18 mouse cellular contexts compared by ENCODE assay signal in genomic region chr11:78289146-78289763, GRCm38 (mm10).
"Had no signal": no experiment of that assay in that cellular context is flagged by ENCODE, and none has a peak within 500 bp of the region (broad histone marks: within the 10 kb centered on the region; RNA-seq: fewer than 3 reads in every experiment).

No protein-coding gene starts in this region.

- ATAC-seq: midbrain, embryonic 16.5 days had no signal

- H3K4me1 ChIP-seq: midbrain, embryonic 10.5 days; midbrain, embryonic 12.5 days; neural tube, embryonic 13.5 days; neural tube, embryonic 15.5 days had no signal

- H3K9me3 ChIP-seq: midbrain, embryonic 10.5 days; midbrain, embryonic 12.5 days; neural tube, embryonic 13.5 days; neural tube, embryonic 15.5 days had no signal

- H3K4me2 ChIP-seq: lung, embryonic 14.5 days; midbrain, embryonic 12.5 days; neural tube, embryonic 13.5 days; neural tube, embryonic 15.5 days had no signal

- H3K4me3 ChIP-seq: midbrain, embryonic 10.5 days; midbrain, embryonic 12.5 days; myocyte; neural tube, embryonic 13.5 days; neural tube, embryonic 15.5 days had no signal

- H3K9ac ChIP-seq: lung, embryonic 14.5 days; midbrain, embryonic 12.5 days; neural tube, embryonic 13.5 days; neural tube, embryonic 15.5 days had no signal

- DNase-seq: lung, adult 18-20 months; lung, embryonic 14.5 days; lung, postnatal 10 days; lung, postnatal 4 days; midbrain, embryonic 14.5 days; retina, postnatal 1 day; right cerebral cortex, adult 18-20 months; right cerebral cortex, postnatal 25 days; spleen, adult 18-20 months; thymus, adult 18-20 months; thymus, postnatal 14 days; thymus, postnatal 36 days had no signal

- H3K27me3 ChIP-seq: midbrain, embryonic 12.5 days; neural tube, embryonic 13.5 days; neural tube, embryonic 15.5 days had no signal

- H3K27ac ChIP-seq: midbrain, embryonic 10.5 days; midbrain, embryonic 12.5 days; neural tube, embryonic 13.5 days; neural tube, embryonic 15.5 days had no signal
